ENCODE assay signal across 13 mouse cellular contexts in genomic region chr10:21186733-21187132, GRCm38 (mm10). TPM values are rescaled to one million over a fixed set of nuclear protein-coding genes. Genes with fewer than 3 reads are reported as not detected.
DNase-seq lines count a peak whose midpoint lies in the region; ATAC-seq lines count a peak whose summit lies in the region.
"Had no signal": no experiment of that assay in that cellular context is flagged by ENCODE, and none has a peak within 500 bp of the region (broad histone marks: within the 10 kb centered on the region; RNA-seq: fewer than 3 reads in every experiment).

No protein-coding gene starts in this region.

- H3K4me2 ChIP-seq in liver, embryonic 11.5 days = peak overlapping the region; percentile 44
- H3K4me2 ChIP-seq: kidney, embryonic 15.5 days had no signal

- peaks cover 8% of the 10 kb centered on the region; the same call in 1 of the 2 replicates for H3K4me1 ChIP-seq in liver, embryonic 11.5 days (replicated peaks; ENCODE audit: control insufficient read depth, insufficient read depth, low read length)
- H3K4me1 ChIP-seq: kidney, embryonic 15.5 days had no signal

- 0 out of 2 replicates have a peak overlapping the region, but pooled peaks have one; percentile 16 for H3K9ac ChIP-seq in liver, embryonic 11.5 days (ENCODE audit: low read depth, low read length)
- H3K9ac ChIP-seq: kidney, embryonic 15.5 days had no signal

- peak; percentile 80 for ATAC-seq in liver, embryonic 11.5 days (replicated peaks; ENCODE audit: low FRiP score)
- peak; percentile 82 for ATAC-seq in common myeloid progenitor, adult 5-6 weeks (replicated peaks; ENCODE audit: low read depth, poor library complexity, severe bottlenecking)
- ATAC-seq in megakaryocyte progenitor cell, adult 5-6 weeks (replicated peaks; ENCODE audit: poor library complexity) = peak; percentile 89

- no peaks in the 10 kb centered on the region for H3K36me3 ChIP-seq in liver, embryonic 11.5 days (ENCODE audit: control insufficient read depth, insufficient read depth, low read length)
- H3K36me3 ChIP-seq: hindbrain, embryonic 10.5 days; kidney, embryonic 15.5 days had no signal

- H3K27ac ChIP-seq in liver, embryonic 11.5 days (ENCODE audit: low read depth, low read length) = peak overlapping the region; percentile 19; the same call in 1 of the 2 replicates
- H3K27ac ChIP-seq: hindbrain, embryonic 10.5 days; kidney, embryonic 15.5 days had no signal

- no peaks in the 10 kb centered on the region for H3K9me3 ChIP-seq in liver, embryonic 11.5 days (ENCODE audit: control insufficient read depth, low read length)
- H3K9me3 ChIP-seq: kidney, embryonic 15.5 days had no signal

- DNase-seq in liver, embryonic 11.5 days (ENCODE audit: low spot score) = no peak
- no peak for DNase-seq in liver
- DNase-seq in thymus, postnatal 36 days = peak; percentile 67 to 69
- no peak for DNase-seq in kidney, postnatal 25 days
- no peak for DNase-seq in kidney, adult 9 months
- DNase-seq in ovary, postnatal 14 days (ENCODE audit: low spot score) = no peak
- DNase-seq: adrenal gland, postnatal 36 days; cerebellum, adult 11-12 months; left cerebral cortex, postnatal 4 days had no signal

- WGBS in liver, embryonic 11.5 days = 45% methylated on average over 5 of the region's 5 CpGs

- H3K27me3 ChIP-seq in liver, embryonic 11.5 days (replicated peaks; ENCODE audit: control insufficient read depth, insufficient read depth, low read length) = no peaks in the 10 kb centered on the region
- H3K27me3 ChIP-seq: kidney, embryonic 15.5 days had no signal

- H3K4me3 ChIP-seq in liver, embryonic 11.5 days (ENCODE audit: low read depth, low read length) = no peak overlapping the region
- H3K4me3 ChIP-seq: hindbrain, embryonic 10.5 days; kidney, embryonic 15.5 days had no signal

RNA-seq across cellular contexts. Expression of gene Myb, which starts 25.9 kb away (rescaled TPM):
- 40.3 and 42.3 TPM in 2 replicates for polyA plus RNA-seq in liver, embryonic 11.5 days (2014; fragmentation: Nextera tagmentation; extraction: Ambion mirVana)
- total RNA-seq in common myeloid progenitor, adult 5-6 weeks (2017) = 415 and 490 TPM in 2 replicates
- 681 and 848 TPM in 2 replicates for total RNA-seq in megakaryocyte progenitor cell, adult 5-6 weeks (2015)
- total RNA-seq in megakaryocyte progenitor cell, adult 5-6 weeks (2017) = 484 and 588 TPM in 2 replicates

Comparison
In these comparisons a context has a peak if more than half of its experiments do, and no peak if none do; other contexts are left out.
1. DNase-seq: peak in thymus, postnatal 36 days (2 of 2); none in liver, embryonic 11.5 days (single experiment), liver (single experiment), kidney, postnatal 25 days (0 of 2), kidney, adult 9 months (single experiment) and ovary, postnatal 14 days (single experiment).
2. Peak in every context shown above with its lines, with median percentiles within 50 percentile points of each other: ATAC-seq.